Mouse (Mus musculus) hindbrain, postnatal 0 days (tissue): ENCODE measurements around the gene Cp. TPM values are rescaled to one million over a fixed set of nuclear protein-coding genes. Genes with fewer than 3 reads are reported as not detected.

ENCODE experiments used
- ATAC-seq: fragments of 200-750 bp; cut with Nextera tagmentation; 2 replicates; pipeline ENCODE4 v1.8.0; 2017; ENCODE audit warnings: mild to moderate bottlenecking, moderate TSS enrichment, moderate library complexity
- DNase-seq: peaks from one replicate; pipeline ENCODE4 v3.0.0-alpha.2; 2015; ENCODE audit warnings: low spot score
- H3K27ac ChIP-seq: fragments of 300-500 bp; sonication (generic); 2 replicates; pipeline ENCODE4 v1.5.1; 2014; ENCODE audit warnings: mild to moderate bottlenecking
- H3K27me3 ChIP-seq: fragments of 300-500 bp; sonication (generic); 2 replicates; pipeline ENCODE4 v1.6.1; 2014; ENCODE audit warnings: low read length, mixed read lengths; ENCODE audit not compliant: insufficient read depth
- H3K36me3 ChIP-seq: fragments of 300-500 bp; sonication (generic); 2 replicates; pipeline ENCODE4 v1.6.1; 2014; ENCODE audit warnings: low read length, mixed read lengths; ENCODE audit not compliant: insufficient read depth
- H3K4me1 ChIP-seq: fragments of 300-500 bp; sonication (generic); 2 replicates; pipeline ENCODE4 v1.6.1; 2014; ENCODE audit warnings: antibody characterized with exemption, low read length, mixed read lengths; ENCODE audit not compliant: insufficient read depth
- H3K4me2 ChIP-seq: fragments of 300-500 bp; sonication (generic); 2 replicates; pipeline ENCODE4 v1.6.1; 2014; ENCODE audit warnings: low read depth, mild to moderate bottlenecking, low read length, moderate library complexity, mixed read lengths
- H3K4me3 ChIP-seq: fragments of 300-500 bp; sonication (generic); 2 replicates; pipeline ENCODE4 v1.5.1; 2014; ENCODE audit warnings: low read length
- H3K9ac ChIP-seq: fragments of 300-500 bp; sonication (generic); replicated peaks from 2 replicates; pipeline ENCODE4 v1.6.1; 2014; ENCODE audit warnings: mild to moderate bottlenecking, low read length, moderate library complexity, mixed read lengths
- H3K9me3 ChIP-seq: fragments of 300-500 bp; sonication (generic); 2 replicates; pipeline ENCODE4 v1.6.1; 2016; ENCODE audit warnings: low read length, mixed read lengths
- CTCF ChIP-seq: IDR thresholded peaks from 2 replicates; pipeline ENCODE4 v1.5.1; 2016; ENCODE audit warnings: antibody characterized with exemption, control low read depth, low read depth
- WGBS: fragments of 180-500 bp; shearing (Covaris S2); extraction: QIAGEN DNeasy Blood & Tissue Kit; methylation state at CpG from one replicate; pipeline ENCODE4 v1.1.7; 2014; 5-methylcytosine and 5-hydroxymethylcytosine counted together
- polyA plus RNA-seq: library from polyadenylated mRNA; unstranded; fragments of >200 nt; fragmentation: Nextera tagmentation; extraction: Ambion mirVana; gene quantifications from 2 replicates; pipeline ENCODE4 v1.2.1, GENCODE M21; 2015
- total RNA-seq: library from RNA; depleted of rRNA; stranded (reverse); fragments of >200 nt; gene quantifications from 2 replicates; pipeline ENCODE4 v1.2.3, GENCODE M21; 2014

Cp gene
- total and polyA plus RNA-seq, 2 experiments from 2014 or later = 18.7 to 19.1 TPM

DNA sequence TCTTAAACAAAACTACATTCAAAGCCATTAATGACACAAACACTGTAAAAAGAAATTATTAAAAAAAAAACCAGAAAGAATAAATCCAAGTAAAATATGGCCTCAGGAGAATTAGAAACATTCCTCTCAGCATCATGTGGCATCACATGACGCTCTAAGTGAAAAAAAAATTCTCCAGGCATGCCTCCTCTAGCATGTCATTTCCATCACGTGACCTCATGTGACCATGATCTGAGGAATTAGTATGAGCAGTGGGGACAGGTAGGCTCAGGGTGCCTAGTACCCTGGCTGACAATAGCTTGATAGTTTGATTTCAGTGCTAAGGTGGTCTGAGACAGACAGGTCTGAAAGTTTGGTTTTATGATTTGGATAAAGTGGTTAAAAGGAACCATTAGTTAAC lies 24.3 kb downstream of the Cp start:
- ATAC-seq (no peak), DNase-seq (no peak)
- Histone ChIP-seq H3K4me2 (no peak overlapping the region), H3K4me1 (no peaks in the 10 kb centered on the region), H3K27me3 (no peaks in the 10 kb centered on the region), H3K9ac (no peak overlapping the region), H3K9me3 (no peaks in the 10 kb centered on the region), H3K27ac (no peak overlapping the region), H3K4me3 (no peak overlapping the region), H3K36me3 (no peaks in the 10 kb centered on the region)
- WGBS = 93% methylated on average over 2 of the region's 2 CpGs
- no peak for TF ChIP-seq CTCF

DNA sequence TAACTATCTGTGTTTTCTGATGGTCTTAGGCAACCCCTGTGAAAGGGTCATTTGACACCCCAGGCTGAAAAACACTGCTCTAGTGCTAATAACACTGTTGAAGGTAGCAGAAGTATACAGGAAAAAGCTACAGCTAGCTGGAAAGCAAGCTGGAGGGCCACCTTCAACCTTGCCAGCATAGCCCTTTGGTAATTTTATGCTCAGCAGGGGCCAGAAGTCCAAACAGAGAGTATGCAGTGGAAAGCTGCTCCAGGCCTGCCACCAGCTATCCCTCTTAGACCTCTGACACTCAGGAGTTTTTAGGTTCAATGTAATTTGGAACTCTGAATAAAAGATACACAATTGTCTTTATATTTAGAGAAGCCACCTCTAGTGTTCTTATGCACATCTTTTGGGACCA lies 26.0 kb downstream of the Cp start:
- Histone ChIP-seq H3K36me3 (no peaks in the 10 kb centered on the region), H3K27ac (no peak overlapping the region), H3K4me2 (no peak overlapping the region), H3K4me3 (no peak overlapping the region), H3K9me3 (no peaks in the 10 kb centered on the region), H3K27me3 (no peaks in the 10 kb centered on the region), H3K4me1 (no peaks in the 10 kb centered on the region), H3K9ac (no peak overlapping the region)
- TF ChIP-seq CTCF = no peak
- DNase-seq (no peak), ATAC-seq (no peak)

DNA sequence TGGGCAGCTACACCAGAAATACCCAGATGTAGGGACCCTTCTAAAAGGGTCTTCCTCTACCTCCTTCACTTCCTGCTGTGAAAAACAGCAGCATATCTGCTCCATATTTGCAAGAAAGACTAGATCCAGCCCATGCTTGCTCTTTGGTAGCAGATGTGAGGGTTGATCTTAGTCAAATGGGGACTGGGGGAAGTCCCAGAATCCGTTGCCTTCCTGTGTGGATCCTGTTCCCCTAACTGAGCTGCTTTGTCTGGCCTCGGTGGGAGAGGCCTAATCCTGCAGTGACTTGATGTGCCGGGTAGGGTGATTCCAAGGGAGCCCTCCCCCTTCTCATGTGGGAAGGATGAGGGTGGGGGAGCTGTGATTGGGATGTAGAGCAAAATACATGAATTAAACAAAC lies 29.3 kb downstream of the Cp start:
- H3K27ac ChIP-seq = no peak overlapping the region
- no peaks in the 10 kb centered on the region for H3K27me3 ChIP-seq
- ATAC-seq = no peak
- no peak overlapping the region for H3K9ac ChIP-seq
- no peak for DNase-seq
- H3K4me3 ChIP-seq = no peak overlapping the region
- WGBS = 30% methylated on average over 3 of the region's 3 CpGs
- H3K36me3 ChIP-seq = no peaks in the 10 kb centered on the region
- H3K4me1 ChIP-seq = no peaks in the 10 kb centered on the region
- H3K9me3 ChIP-seq = no peaks in the 10 kb centered on the region
- no peak overlapping the region for H3K4me2 ChIP-seq
- TF ChIP-seq CTCF = no peak

DNA sequence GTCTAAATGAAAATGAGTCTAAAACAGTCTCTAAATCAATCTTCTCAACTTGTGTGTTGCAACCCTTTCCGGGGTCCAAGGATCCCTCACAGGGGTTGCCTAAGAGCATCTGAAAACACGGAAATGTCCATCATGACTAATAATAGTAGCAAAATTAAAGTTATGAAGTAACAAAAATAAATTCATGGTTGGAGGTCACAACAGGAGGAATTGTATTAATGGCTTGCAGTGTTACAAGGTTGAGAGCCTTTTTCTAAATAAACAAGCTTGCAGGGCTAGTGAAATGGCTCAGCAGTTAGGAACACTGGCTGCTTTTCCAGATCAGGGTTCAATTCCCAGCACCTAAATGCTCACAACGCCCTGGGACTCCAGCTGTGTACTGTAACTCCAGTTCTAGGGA lies 33.2 kb downstream of the Cp start:
- no peak for TF ChIP-seq CTCF
- no peak overlapping the region for H3K9ac ChIP-seq
- 79% methylated on average over 3 of the region's 3 CpGs for WGBS
- no peaks in the 10 kb centered on the region for H3K36me3 ChIP-seq
- no peaks in the 10 kb centered on the region for H3K9me3 ChIP-seq
- no peaks in the 10 kb centered on the region for H3K27me3 ChIP-seq
- H3K4me2 ChIP-seq = no peak overlapping the region
- H3K27ac ChIP-seq = no peak overlapping the region
- DNase-seq = no peak
- H3K4me3 ChIP-seq = no peak overlapping the region
- H3K4me1 ChIP-seq = no peaks in the 10 kb centered on the region
- ATAC-seq = no peak

DNA sequence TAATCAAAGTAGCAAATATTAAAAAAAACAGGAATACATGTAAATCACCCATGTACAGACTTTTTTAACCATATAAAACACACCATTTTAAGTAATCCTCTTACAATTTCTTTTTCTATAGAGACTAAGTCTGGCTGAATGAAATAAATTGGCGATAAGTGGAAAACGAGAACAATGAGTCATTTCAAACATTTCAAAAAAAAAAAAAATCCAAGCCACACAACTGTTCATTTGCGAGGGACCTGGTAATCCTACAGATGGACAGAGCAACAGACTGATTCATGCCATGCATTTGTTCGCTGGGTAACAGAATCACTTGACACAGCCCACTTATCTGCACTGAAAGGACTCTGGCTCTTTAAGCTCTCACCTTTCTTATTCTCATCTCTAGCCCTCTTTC lies 35.5 kb downstream of the Cp start:
- no peak for DNase-seq
- Histone ChIP-seq H3K4me3 (no peak overlapping the region), H3K4me2 (no peak overlapping the region), H3K36me3 (no peaks in the 10 kb centered on the region), H3K4me1 (no peaks in the 10 kb centered on the region), H3K27me3 (no peaks in the 10 kb centered on the region), H3K9me3 (no peaks in the 10 kb centered on the region), H3K9ac (no peak overlapping the region), H3K27ac (no peak overlapping the region)
- 75% methylated on average over 4 of the region's 4 CpGs for WGBS
- ATAC-seq = no peak
- TF ChIP-seq CTCF = no peak

DNA sequence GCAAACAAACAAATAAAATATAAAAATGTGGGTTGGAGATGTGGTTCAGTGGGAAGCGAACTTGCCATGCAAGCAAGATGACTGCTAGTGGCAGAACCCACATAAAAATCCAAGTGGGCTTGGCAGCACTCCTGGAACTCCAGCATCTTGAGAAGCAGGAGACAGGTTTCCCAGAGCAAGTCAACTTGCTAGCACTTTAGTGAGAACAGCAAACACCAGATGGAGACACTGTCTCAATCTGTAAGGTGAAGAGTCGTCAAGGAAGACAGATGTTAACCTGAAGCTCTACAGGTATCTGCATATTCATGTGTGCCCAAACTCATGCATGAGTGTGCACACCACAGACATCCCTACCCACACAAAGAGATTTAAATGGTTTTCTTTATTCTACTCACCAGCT lies 42.7 kb downstream of the Cp start:
- ATAC-seq (no peak), DNase-seq (no peak)

DNA sequence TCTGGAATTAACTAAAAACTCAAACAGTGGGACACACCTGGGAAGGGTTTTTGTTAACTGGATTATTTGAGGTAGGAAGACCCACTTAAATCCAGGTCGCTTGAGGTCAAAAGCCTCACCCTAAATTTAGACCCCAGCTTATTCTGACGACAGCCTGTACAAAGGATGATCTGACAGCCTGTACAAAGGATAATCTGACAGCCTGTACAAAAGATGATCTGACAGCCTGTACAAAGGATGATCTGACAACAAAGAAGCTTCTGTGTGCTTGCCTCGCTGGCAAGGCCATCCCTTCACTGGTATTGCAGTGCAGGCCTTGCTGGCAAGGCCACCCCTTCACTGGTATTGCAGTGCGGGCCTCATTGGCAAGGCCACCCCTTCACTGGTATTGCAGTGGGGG lies 44.0 kb downstream of the Cp start:
- Histone ChIP-seq H3K9ac (no peak overlapping the region), H3K36me3 (no peaks in the 10 kb centered on the region), H3K27ac (no peak overlapping the region), H3K4me2 (no peak overlapping the region), H3K27me3 (no peaks in the 10 kb centered on the region), H3K9me3 (no peaks in the 10 kb centered on the region), H3K4me3 (no peak overlapping the region), H3K4me1 (no peaks in the 10 kb centered on the region)
- no peak for TF ChIP-seq CTCF
- ATAC-seq (no peak), DNase-seq (no peak)
- 57% methylated on average over 4 of the region's 4 CpGs for WGBS

More for the DNA sequence above, 42.7 kb downstream of the Cp start:
- WGBS = 90% methylated on average over 2 of the region's 2 CpGs
- no peaks in the 10 kb centered on the region for H3K4me1 ChIP-seq
- H3K27me3 ChIP-seq = no peaks in the 10 kb centered on the region
- no peak overlapping the region for H3K4me2 ChIP-seq
- H3K9me3 ChIP-seq = no peaks in the 10 kb centered on the region
- H3K4me3 ChIP-seq = no peak overlapping the region
- no peak overlapping the region for H3K27ac ChIP-seq
- no peak overlapping the region for H3K9ac ChIP-seq
- no peaks in the 10 kb centered on the region for H3K36me3 ChIP-seq
- no peak for TF ChIP-seq CTCF
